Mouse (Mus musculus) left cerebral cortex, postnatal 10 days (tissue): Measurements from ENCODE around the gene Evi2. TPM values are rescaled to one million over a fixed set of nuclear protein-coding genes. Genes with fewer than 3 reads are reported as not detected.

Source experiments
- DNase-seq, 2 experiments: peaks; one replicate each; pipeline ENCODE4 v3.0.0; 2021 to 2022; ENCODE audit warnings: low spot score in 2 of 2, mixed read lengths in 1 of 2; ENCODE audit errors: extremely low spot score in 1 of 2
- intact Hi-C: fragments of 180-260 bp; cut with DNase I; formaldehyde crosslinking; loops from one replicate; pipeline ENCODE4 v1.15.1; 2025
- total RNA-seq, 2 experiments: library from RNA; stranded (reverse); gene quantifications; 2 replicates each; pipeline ENCODE4 v1.2.3; 2021

Gene Evi2
- total RNA-seq, 2 experiments from 2014 or later: 0.13 TPM; not detected in 1

- intact Hi-C loops: no loop called here
- no peak for DNase-seq
These were observed 2.5 kb downstream of the Evi2 start for GRCm38 (mm10) chr11:79527739-79528384.

GRCm38 (mm10) chr11:79527015-79527738 lies 3.2 kb downstream of the Evi2 start:
- peak in 1 of 2 experiments; percentile 25 for DNase-seq
- intact Hi-C loops: no loop called here

GRCm38 (mm10) chr11:79526549-79526948 lies 3.8 kb downstream of the Evi2 start:
- no peak for DNase-seq
- intact Hi-C loops: no loop called here

GRCm38 (mm10) chr11:79524310-79524575 lies 6.1 kb downstream of the Evi2 start:
- DNase-seq: no peak
- intact Hi-C loops: no loop called here

- no peak for DNase-seq
- intact Hi-C loops: no loop called here
These were observed 6.7 kb downstream of the Evi2 start, which contains the start of gene Evi2b for GRCm38 (mm10) chr11:79523560-79524309. Gene Evi2b (minus strand): TSS chr11:79523762.

GRCm38 (mm10) chr11:79522944-79523343 lies 7.4 kb downstream of the Evi2 start:
- intact Hi-C loops: no loop called here

GRCm38 (mm10) chr11:79521930-79522329 lies 8.5 kb downstream of the Evi2 start:
- intact Hi-C loops: no loop called here
- no peak for DNase-seq

More at GRCm38 (mm10) chr11:79522944-79523343, 7.4 kb downstream of the Evi2 start:
- no peak for DNase-seq

- no peak for DNase-seq
- intact Hi-C loops: no loop called here
These were observed 9.6 kb downstream of the Evi2 start for GRCm38 (mm10) chr11:79520772-79521171.

- intact Hi-C loops: no loop called here
- peak in 1 of 2 experiments; percentile 71 for DNase-seq
These were observed 10.5 kb downstream of the Evi2 start for GRCm38 (mm10) chr11:79519878-79520291.

- intact Hi-C loops: no loop called here
- DNase-seq: no peak
These were observed 11.1 kb downstream of the Evi2 start for GRCm38 (mm10) chr11:79519299-79519698.

- intact Hi-C loops: no loop called here
- no peak for DNase-seq
These were observed 14.6 kb downstream of the Evi2 start for GRCm38 (mm10) chr11:79515798-79516197.

- DNase-seq: no peak
- intact Hi-C loops: no loop called here
These were observed 15.1 kb downstream of the Evi2 start for GRCm38 (mm10) chr11:79515331-79515730.

GRCm38 (mm10) chr11:79511970-79512369 lies 18.4 kb downstream of the Evi2 start:
- no peak for DNase-seq
- intact Hi-C loops: no loop called here

GRCm38 (mm10) chr11:79504506-79504905 lies 25.9 kb downstream of the Evi2 start:
- intact Hi-C loops: no loop called here

GRCm38 (mm10) chr11:79503845-79504244 lies 26.5 kb downstream of the Evi2 start, which contains the start of gene Omg:
Gene Omg (minus strand): TSS chr11:79504084.
- peak; percentile 55 to 71 for DNase-seq
- intact Hi-C loops: no loop called here

More at GRCm38 (mm10) chr11:79504506-79504905, 25.9 kb downstream of the Evi2 start:
- no peak for DNase-seq

- intact Hi-C loops: no loop called here
- peak in 1 of 2 experiments; percentile 32 for DNase-seq
These were observed 27.5 kb downstream of the Evi2 start for GRCm38 (mm10) chr11:79502917-79503316.

GRCm38 (mm10) chr11:79494976-79495800 lies 35.2 kb downstream of the Evi2 start:
- intact Hi-C loops: no loop called here
- DNase-seq: no peak

GRCm38 (mm10) chr11:79484721-79485120 lies 45.7 kb downstream of the Evi2 start:
- intact Hi-C loops: loop anchor here (5.0 kb wide), 1 partner anchor 53 kb away; no protein-coding TSS in a partner anchor
- no peak for DNase-seq
